Mouse (Mus musculus) C2C12 (cell line): Measurements from ENCODE around the gene Mapk8ip1.

Experiments
- CEBPB ChIP-seq: IDR thresholded peaks from one replicate; pipeline ENCODE4 v1.6.1; 2011; ENCODE audit warnings: low read depth, mild to moderate bottlenecking, control low read depth, moderate library complexity
- CTCF ChIP-seq: IDR thresholded peaks from one replicate; pipeline ENCODE4 v1.5.1; 2011; ENCODE audit not compliant: control insufficient read depth, insufficient read depth, insufficient read length
- MAX ChIP-seq: IDR thresholded peaks from one replicate; pipeline ENCODE4 v1.6.1; 2011; ENCODE audit warnings: mild to moderate bottlenecking, control low read depth
- MYOD1 ChIP-seq: IDR thresholded peaks from one replicate; pipeline ENCODE4 v1.6.1; 2011; ENCODE audit warnings: low read depth; ENCODE audit not compliant: control insufficient read depth, insufficient read length

DNA sequence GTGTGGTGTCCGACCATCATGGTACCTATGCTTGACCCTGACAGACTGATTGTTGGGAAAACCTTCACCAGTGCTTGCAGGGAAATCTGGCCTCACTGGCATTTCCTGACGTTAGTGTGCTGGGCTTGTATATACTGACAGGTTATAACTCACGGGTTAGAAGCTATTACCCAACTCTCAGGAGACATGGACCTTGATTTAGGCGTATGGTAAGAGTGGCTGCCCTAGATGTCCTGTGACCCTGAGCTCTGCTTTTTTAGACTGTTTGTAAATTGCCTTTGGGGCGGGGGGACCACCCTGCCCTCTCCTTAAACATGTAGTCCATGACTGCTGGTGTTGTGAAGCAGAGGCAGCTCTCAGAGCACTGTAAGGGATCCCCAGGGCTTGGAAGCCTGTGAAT, 50.4 kb downstream of the Mapk8ip1 start:
- TF ChIP-seq CTCF (no peak), MAX (no peak), CEBPB (no peak), MYOD1 (no peak)
